Mouse (Mus musculus) Patski (cell line): ENCODE results near the gene Olfm3. TPM values are rescaled to one million over a fixed set of nuclear protein-coding genes. Genes with fewer than 3 reads are reported as not detected.

Experiments
- ATAC-seq: fragments of 100-300 bp; one replicate; pipeline ENCODE4 v1.8.0; 2021
- CTCF ChIA-PET: fragments of 350-600 bp; sonication (Branson Sonifier 250); formaldehyde crosslinking; loops from one replicate; lab custom pipeline; 2022; ENCODE audit warnings: inconsistent platforms; lab: Charles Lee
- POLR2A ChIA-PET: fragments of 350-600 bp; sonication (Branson Sonifier 250); formaldehyde crosslinking; loops from one replicate; lab custom pipeline; 2022; ENCODE audit warnings: antibody characterized with exemption, inconsistent platforms; lab: Charles Lee
- DNase-seq: peaks from one replicate; pipeline ENCODE4 v3.0.0-alpha.2; 2011; ENCODE audit warnings: low read depth, low spot score
- H3K27me3 ChIP-seq: fragments of 371-371 bp; one replicate; pipeline ENCODE4 v1.5.1; 2021
- CTCF ChIP-seq: fragments of 100-300 bp; IDR thresholded peaks from one replicate; pipeline ENCODE4 v1.5.1; 2021
- in situ Hi-C: fragments of 300-500 bp; cut with MboI; formaldehyde crosslinking; loops from 3 replicates; pipeline ENCODE4 v1.11.1; 2018; ENCODE audit warnings: low pct_unique_long_range_greater_than_20kb, mixed read lengths
- polyA plus RNA-seq: library from polyadenylated mRNA; unstranded; gene quantifications from one replicate; pipeline ENCODE4 v1.2.3, GENCODE M21; 2021

Gene Olfm3
- polyA plus RNA-seq, 1 experiment from 2014 or later, result not detected

DNA sequence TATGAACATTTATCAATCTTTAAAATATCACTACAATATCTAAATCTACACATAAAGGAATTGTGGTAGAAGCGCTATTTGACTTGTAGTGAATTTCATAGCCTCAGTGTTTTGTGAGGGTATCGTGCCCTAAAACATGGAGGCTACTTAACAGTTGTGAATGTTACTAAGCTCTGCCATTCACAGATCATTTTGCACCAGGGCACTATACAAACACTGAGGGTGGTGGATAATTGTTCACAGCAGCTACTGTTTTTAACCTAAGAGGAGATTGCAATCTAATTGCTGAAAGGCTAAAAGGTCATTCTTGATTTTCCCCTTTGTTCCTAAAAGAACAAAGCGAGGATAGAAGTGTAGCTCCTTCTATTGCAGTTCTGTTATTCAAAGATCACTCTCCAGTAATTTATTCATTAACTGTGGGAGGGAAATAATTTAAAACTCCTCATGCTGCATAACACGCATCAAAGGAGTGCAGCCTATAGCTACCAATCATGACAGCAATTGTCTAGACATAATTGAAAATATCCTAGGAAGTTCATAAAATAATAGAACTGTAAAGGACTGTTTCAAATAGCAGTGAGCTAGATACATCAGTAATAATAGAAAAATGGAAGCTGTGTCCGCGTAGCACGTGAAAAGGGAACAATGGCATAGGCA lies 55.6 kb downstream of the Olfm3 start:
- DNase-seq, result no peak
- in situ Hi-C loops, result no loop called here
- no peak for TF ChIP-seq CTCF
- CTCF ChIA-PET, result interaction anchor here (1.4 to 2.8 kb wide), 2 partner anchors 10 to 11 kb away, joined by 3 to 9 read pairs; no protein-coding TSS in a partner anchor
- POLR2A ChIA-PET, result no interaction called here
- ATAC-seq, result no peak
- no peaks in the 10 kb centered on the region for H3K27me3 ChIP-seq

GRCm38 (mm10) chr3:114962316-114963083 lies 58.6 kb downstream of the Olfm3 start:
- in situ Hi-C loops, result no loop called here
- ATAC-seq (no peak), DNase-seq (no peak)
- ChIA-PET CTCF (interaction anchor here (1.4 kb wide), 1 partner anchor 10 kb away, joined by 6 read pairs; no protein-coding TSS in a partner anchor), POLR2A (no interaction called here)
- H3K27me3 ChIP-seq, result no peaks in the 10 kb centered on the region
- TF ChIP-seq CTCF, result no peak

GRCm38 (mm10) chr3:114971183-114971582 lies 67.3 kb downstream of the Olfm3 start:
- ATAC-seq (no peak), DNase-seq (no peak)
- POLR2A ChIA-PET, result no interaction called here
- no peak for TF ChIP-seq CTCF
- in situ Hi-C loops, result no loop called here
- CTCF ChIA-PET, result interaction anchor here (2.3 kb wide), 1 partner anchor 11 kb away, joined by 9 read pairs; no protein-coding TSS in a partner anchor
- no peaks in the 10 kb centered on the region for H3K27me3 ChIP-seq

- H3K27me3 ChIP-seq, result no peaks in the 10 kb centered on the region
- ATAC-seq (no peak), DNase-seq (no peak)
- ChIA-PET POLR2A (no interaction called here), CTCF (interaction anchor here (1.3 kb wide), 1 partner anchor 12 kb away, joined by 3 read pairs; no protein-coding TSS in a partner anchor)
- in situ Hi-C loops, result no loop called here
- TF ChIP-seq CTCF, result no peak
These were observed 68.6 kb downstream of the Olfm3 start for GRCm38 (mm10) chr3:114972522-114972921.

DNA sequence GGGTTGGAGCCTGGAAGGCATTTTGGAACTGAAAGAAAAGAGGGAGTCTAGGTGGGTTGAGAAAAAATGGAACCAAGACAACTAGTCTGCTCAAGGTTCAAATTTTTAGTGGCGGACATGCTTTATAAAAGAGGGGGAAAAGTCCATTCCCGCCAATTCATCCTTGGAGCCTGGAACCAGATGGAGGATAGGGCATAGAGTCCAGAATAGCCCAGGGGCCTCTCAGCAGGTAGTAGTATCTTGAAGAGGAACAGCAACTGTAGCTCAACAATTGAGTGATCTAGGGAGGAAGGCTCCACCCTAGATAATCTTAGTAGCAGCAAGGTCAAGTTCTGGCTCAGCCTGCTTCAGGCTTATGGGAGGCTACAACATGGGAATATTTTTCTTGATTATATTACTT lies 87.0 kb downstream of the Olfm3 start:
- in situ Hi-C loops, result no loop called here
- no peak for DNase-seq

DNA sequence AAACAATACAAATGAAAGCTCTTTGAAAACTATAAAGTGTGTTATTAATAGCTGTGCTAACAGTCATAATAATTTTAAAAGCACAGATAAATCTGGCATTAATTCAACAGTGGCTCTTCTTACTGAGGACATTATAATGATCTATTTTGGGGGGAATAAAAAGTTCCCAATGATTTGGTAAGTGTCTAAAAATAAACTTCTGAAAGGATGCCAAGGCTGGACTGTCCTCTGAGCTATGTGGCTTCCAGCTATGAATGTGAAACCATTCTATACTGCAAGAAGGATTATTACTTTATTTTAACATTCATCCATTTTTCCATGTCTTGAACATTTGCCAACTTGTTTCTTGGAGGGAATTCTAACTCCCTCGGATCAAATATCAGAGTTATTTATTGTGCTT lies 92.1 kb downstream of the Olfm3 start:
- in situ Hi-C loops, result no loop called here

More for the DNA sequence above, 87.0 kb downstream of the Olfm3 start:
- ChIA-PET POLR2A (no interaction called here), CTCF (no interaction called here)
- no peaks in the 10 kb centered on the region for H3K27me3 ChIP-seq
- no peak for ATAC-seq
- TF ChIP-seq CTCF, result no peak

DNA sequence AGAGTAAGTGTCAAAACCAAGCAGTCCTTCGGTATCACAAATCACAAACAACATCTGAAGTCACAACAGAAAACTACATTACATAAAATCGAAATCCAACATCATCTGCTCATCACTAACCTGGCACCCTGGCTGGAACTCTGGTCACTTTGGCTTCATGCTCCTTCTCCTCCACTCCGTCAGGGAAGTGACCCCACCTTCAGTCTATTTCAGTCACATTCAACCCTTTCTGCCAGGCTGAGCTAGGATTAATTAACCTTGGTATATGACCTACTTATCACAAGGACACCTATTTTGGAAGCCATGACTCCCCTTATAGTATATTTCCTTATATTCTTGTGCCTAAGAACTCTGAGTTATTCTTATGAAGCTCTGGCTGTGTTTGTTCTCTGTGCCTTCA lies 123.7 kb downstream of the Olfm3 start:
- no peak for DNase-seq
- no peak for TF ChIP-seq CTCF
- in situ Hi-C loops, result no loop called here
- no peak for ATAC-seq
- H3K27me3 ChIP-seq, result no peaks in the 10 kb centered on the region
- ChIA-PET POLR2A (no interaction called here), CTCF (interaction anchor here (1.2 to 1.8 kb wide), 2 partner anchors 10 to 15 kb away, joined by 4 to 6 read pairs; no protein-coding TSS in a partner anchor)

More for the DNA sequence above, 92.1 kb downstream of the Olfm3 start:
- H3K27me3 ChIP-seq, result no peaks in the 10 kb centered on the region
- POLR2A ChIA-PET, result no interaction called here
- no peak for DNase-seq
- CTCF ChIA-PET, result no interaction called here
- TF ChIP-seq CTCF, result no peak
- no peak for ATAC-seq

DNA sequence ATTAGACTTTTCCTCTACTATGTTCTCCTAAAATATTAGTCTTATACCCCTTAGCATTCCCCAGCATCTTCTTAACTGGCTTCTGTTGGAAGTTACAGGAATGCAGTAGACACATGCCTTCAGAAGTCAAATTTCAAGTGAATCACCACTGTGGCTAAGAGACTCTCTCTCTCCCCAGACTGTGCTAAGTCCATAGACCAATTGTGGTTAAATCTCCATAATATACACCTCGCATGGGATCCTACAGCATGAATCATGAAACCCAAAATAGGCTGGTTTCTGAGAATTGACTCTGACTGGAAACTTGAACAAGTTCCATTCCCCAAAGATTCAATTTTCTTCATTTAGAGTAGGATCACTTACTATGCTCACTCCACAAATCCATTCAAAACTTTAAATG lies 124.2 kb downstream of the Olfm3 start:
- ATAC-seq, result peak; percentile 67
- in situ Hi-C loops, result no loop called here
- POLR2A ChIA-PET, result no interaction called here
- CTCF ChIA-PET, result interaction anchor here (1.1 to 1.8 kb wide), 3 partner anchors 10 to 15 kb away, joined by 3 to 6 read pairs (median 4); no protein-coding TSS in a partner anchor
- no peak for TF ChIP-seq CTCF
- H3K27me3 ChIP-seq, result no peaks in the 10 kb centered on the region
- no peak for DNase-seq

GRCm38 (mm10) chr3:115028611-115029010 lies 124.7 kb downstream of the Olfm3 start:
- no peak for DNase-seq
- ChIA-PET POLR2A (no interaction called here), CTCF (interaction anchor here (1.1 to 1.8 kb wide), 5 partner anchors 11 to 35 kb away, joined by 3 to 6 read pairs (median 4); no protein-coding TSS in a partner anchor)
- ATAC-seq, result no peak
- in situ Hi-C loops, result no loop called here
- H3K27me3 ChIP-seq, result no peaks in the 10 kb centered on the region
- no peak for TF ChIP-seq CTCF

DNA sequence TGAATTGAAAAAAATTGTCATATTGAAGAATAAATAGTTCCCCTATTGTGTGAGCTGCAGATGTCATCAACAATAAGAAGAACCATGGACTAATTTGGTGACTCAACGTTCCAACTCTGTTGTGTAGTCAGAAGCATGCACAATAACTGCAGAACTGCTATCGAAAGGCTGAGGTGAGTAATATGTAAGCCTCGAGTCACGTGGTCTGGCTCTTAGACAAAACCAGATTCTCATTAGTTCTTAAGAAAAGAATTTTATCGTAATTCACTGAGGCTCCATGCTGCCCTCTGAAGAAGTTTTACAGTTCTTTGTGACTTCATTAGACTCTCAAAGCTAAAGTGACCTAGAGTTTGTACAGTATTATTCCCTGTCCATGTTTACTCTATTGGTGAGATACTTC lies 145.2 kb downstream of the Olfm3 start:
- TF ChIP-seq CTCF, result no peak
- no peak for DNase-seq
- ATAC-seq, result no peak
- ChIA-PET CTCF (no interaction called here), POLR2A (no interaction called here)
- no peaks in the 10 kb centered on the region for H3K27me3 ChIP-seq
- in situ Hi-C loops, result no loop called here

- H3K27me3 ChIP-seq, result peaks cover 11% of the 10 kb centered on the region
- DNase-seq (no peak), ATAC-seq (no peak)
- in situ Hi-C loops, result no loop called here
- POLR2A ChIA-PET, result no interaction called here
- no peak for TF ChIP-seq CTCF
- CTCF ChIA-PET, result interaction anchor here (0.9 kb wide), 1 partner anchor 14 kb away, joined by 3 read pairs; no protein-coding TSS in a partner anchor
These were observed 161.0 kb downstream of the Olfm3 start for GRCm38 (mm10) chr3:115064901-115065300.
